Mouse (Mus musculus) thymus, postnatal 14 days (tissue): ENCODE measurements around the gene Ms4a14.

Experiments used
- DNase-seq: peaks from one replicate; pipeline ENCODE4 v3.0.0; 2021

The Ms4a14 gene

DNA sequence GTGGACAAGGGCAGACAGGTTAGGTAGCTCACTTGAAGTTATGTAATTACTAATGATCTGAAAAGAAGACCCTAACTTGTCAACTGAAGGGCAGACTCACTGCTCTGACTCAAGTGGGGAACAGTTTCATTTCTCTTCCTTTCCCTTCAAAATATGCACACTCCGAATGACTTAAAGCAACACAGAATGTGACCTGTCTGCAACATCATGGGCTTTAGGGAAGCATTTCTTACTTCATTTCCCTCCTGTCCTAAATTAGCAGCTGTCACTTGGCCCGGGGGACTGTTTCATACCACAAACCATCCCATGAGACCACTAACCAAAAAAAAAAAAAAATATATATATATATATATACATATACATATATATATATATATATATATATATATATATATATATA lies 52.7 kb downstream of the Ms4a14 start:
- DNase-seq: no peak
